Mouse (Mus musculus) midbrain, embryonic 13.5 days (tissue): ENCODE data around the gene Gm21833. TPM values are rescaled to one million over a fixed set of nuclear protein-coding genes. Genes with fewer than 3 reads are reported as not detected.
"Not testable (repeated sequence)": the region's sequence is repeated elsewhere in the genome, so short reads cannot be mapped to it uniquely, and the experiment has no call there.

Experiments used
- ATAC-seq: fragments of 200-750 bp; cut with Nextera tagmentation; 2 replicates; pipeline ENCODE4 v1.8.0; 2017; ENCODE audit warnings: mild to moderate bottlenecking, moderate TSS enrichment, moderate library complexity
- H3K27ac ChIP-seq: fragments of 300-500 bp; sonication (generic); 2 replicates; pipeline ENCODE4 v1.5.1; 2015; ENCODE audit warnings: inconsistent platforms, mild to moderate bottlenecking, moderate library complexity
- H3K27me3 ChIP-seq: fragments of 300-500 bp; sonication (generic); 2 replicates; pipeline ENCODE4 v1.6.1; 2015; ENCODE audit warnings: mild to moderate bottlenecking, inconsistent platforms
- H3K36me3 ChIP-seq: fragments of 300-500 bp; sonication (generic); 2 replicates; pipeline ENCODE4 v1.6.1; 2015; ENCODE audit warnings: mild to moderate bottlenecking, inconsistent platforms
- H3K4me1 ChIP-seq: fragments of 300-500 bp; sonication (generic); replicated peaks from 2 replicates; pipeline ENCODE4 v1.6.1; 2015; ENCODE audit warnings: inconsistent platforms
- H3K4me2 ChIP-seq: fragments of 300-500 bp; sonication (generic); replicated peaks from 2 replicates; pipeline ENCODE4 v1.6.1; 2015; ENCODE audit warnings: moderate library complexity, mild to moderate bottlenecking, inconsistent platforms
- H3K4me3 ChIP-seq: fragments of 300-500 bp; sonication (generic); replicated peaks from 2 replicates; pipeline ENCODE4 v1.5.1; 2015; ENCODE audit warnings: mild to moderate bottlenecking, inconsistent platforms
- H3K9ac ChIP-seq: fragments of 300-500 bp; sonication (generic); replicated peaks from 2 replicates; pipeline ENCODE4 v1.6.1; 2015; ENCODE audit warnings: mild to moderate bottlenecking, inconsistent platforms
- H3K9me3 ChIP-seq: fragments of 300-500 bp; sonication (generic); 2 replicates; pipeline ENCODE4 v1.6.1; 2016; ENCODE audit warnings: mild to moderate bottlenecking, inconsistent platforms
- WGBS: fragments of 180-500 bp; shearing (Covaris S2); methylation state at CpG from one replicate; pipeline ENCODE4 v1.1.7; 2015; 5-methylcytosine and 5-hydroxymethylcytosine counted together
- polyA plus RNA-seq: library from polyadenylated mRNA; unstranded; fragments of >200 nt; fragmentation: Nextera tagmentation; extraction: Ambion mirVana; gene quantifications from 2 replicates; pipeline ENCODE4 v1.2.1, GENCODE M21; 2015

The Gm21833 gene
- polyA plus RNA-seq: not detected in 2 replicates

DNA sequence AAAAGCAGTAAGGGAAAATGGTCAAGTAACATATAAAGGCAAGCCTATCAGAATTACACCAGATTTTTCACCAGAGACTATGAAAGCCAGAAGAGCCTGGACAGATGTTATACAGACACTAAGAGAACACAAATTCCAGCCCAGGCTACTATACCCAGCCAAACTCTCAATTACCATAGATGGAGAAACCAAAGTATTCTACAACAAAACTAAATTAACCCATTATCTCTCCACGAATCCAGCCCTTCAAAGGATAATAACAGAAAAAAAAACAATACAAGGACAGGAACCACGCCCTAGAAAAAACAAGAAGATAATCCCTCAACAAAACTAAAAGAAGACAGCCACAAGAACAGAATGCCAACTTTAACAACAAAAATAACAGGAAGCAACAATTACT lies at the start of gene Gm21833:
Gm21833 (plus strand) TSS at position 301 of the 400 bp plus-strand sequence.
- ATAC-seq, H3K9me3 ChIP-seq: not testable (repeated sequence)
- WGBS: 91% methylated on average over 2 of the region's 2 CpGs

DNA sequence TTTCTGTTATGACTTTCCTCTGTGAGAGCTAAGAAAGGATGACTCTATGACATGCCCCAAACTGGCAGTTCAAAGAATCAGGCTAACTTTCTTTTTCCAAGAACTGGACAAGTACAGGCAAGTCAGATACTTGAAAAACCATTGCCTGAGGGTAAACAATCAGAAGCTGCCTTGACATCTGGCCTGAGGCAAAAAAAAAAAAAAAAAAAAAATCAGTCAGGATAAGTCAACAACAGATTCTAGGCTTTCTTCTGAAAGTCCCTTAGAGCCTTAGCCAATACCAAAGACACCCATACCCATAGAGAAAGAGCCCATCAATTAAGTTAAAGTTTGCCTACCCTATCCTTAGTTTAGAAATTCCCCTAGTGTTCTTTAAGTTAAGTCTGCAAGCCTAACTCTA lies 38.7 kb upstream of the Gm21833 start:
- Histone ChIP-seq H3K9me3 (no peaks in the 10 kb centered on the region), H3K4me2 (no peak overlapping the region), H3K4me3 (no peak overlapping the region), H3K27me3 (no peaks in the 10 kb centered on the region), H3K27ac (no peak overlapping the region), H3K4me1 (no peaks in the 10 kb centered on the region), H3K9ac (no peak overlapping the region), H3K36me3 (no peaks in the 10 kb centered on the region)
- no peak for ATAC-seq

More for the DNA sequence above, at the start of gene Gm21833:
- not testable (repeated sequence) for H3K36me3 ChIP-seq, H3K4me2 ChIP-seq, H3K27me3 ChIP-seq, H3K4me3 ChIP-seq, H3K4me1 ChIP-seq, H3K27ac ChIP-seq, H3K9ac ChIP-seq

GRCm38 (mm10) chr16:82796489-82796888 lies 31.7 kb upstream of the Gm21833 start:
- H3K36me3 ChIP-seq: no peaks in the 10 kb centered on the region
- ATAC-seq: 0 out of 2 replicates have a peak, but pooled peaks have one; percentile 30
- no peaks in the 10 kb centered on the region for H3K27me3 ChIP-seq
- no peaks in the 10 kb centered on the region for H3K4me1 ChIP-seq
- no peaks in the 10 kb centered on the region for H3K9me3 ChIP-seq
- 85% methylated on average over 4 of the region's 4 CpGs for WGBS
- no peak overlapping the region for H3K9ac ChIP-seq
- no peak overlapping the region for H3K27ac ChIP-seq
- no peak overlapping the region for H3K4me2 ChIP-seq
- no peak overlapping the region for H3K4me3 ChIP-seq

DNA sequence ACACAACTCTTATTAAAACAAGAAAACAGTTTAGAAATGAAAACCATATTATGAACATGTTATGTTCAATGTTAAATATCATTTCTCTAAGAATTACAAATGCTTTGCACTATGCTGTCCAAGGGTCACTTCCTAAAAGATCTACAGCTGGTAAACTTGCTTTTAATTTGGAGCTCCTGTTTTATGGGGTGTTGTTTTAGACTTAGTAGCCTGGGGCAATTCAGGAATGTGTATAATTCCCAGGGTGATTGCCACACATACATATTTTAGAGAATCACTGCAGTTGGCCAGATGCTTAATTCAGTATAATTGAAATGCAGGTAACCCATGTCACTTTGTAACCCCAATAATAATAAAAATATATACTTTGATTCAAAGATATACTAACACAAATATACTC lies 12.9 kb upstream of the Gm21833 start:
- no peak for ATAC-seq
- Histone ChIP-seq H3K4me3 (no peak overlapping the region), H3K4me2 (no peak overlapping the region), H3K4me1 (no peaks in the 10 kb centered on the region), H3K9ac (no peak overlapping the region), H3K9me3 (no peaks in the 10 kb centered on the region), H3K27ac (no peak overlapping the region), H3K27me3 (no peaks in the 10 kb centered on the region), H3K36me3 (no peaks in the 10 kb centered on the region)

- 26% methylated on average over 2 of the region's 2 CpGs for WGBS
- H3K27ac ChIP-seq: no peak overlapping the region
These were observed 11.6 kb upstream of the Gm21833 start for GRCm38 (mm10) chr16:82816615-82817014.

DNA sequence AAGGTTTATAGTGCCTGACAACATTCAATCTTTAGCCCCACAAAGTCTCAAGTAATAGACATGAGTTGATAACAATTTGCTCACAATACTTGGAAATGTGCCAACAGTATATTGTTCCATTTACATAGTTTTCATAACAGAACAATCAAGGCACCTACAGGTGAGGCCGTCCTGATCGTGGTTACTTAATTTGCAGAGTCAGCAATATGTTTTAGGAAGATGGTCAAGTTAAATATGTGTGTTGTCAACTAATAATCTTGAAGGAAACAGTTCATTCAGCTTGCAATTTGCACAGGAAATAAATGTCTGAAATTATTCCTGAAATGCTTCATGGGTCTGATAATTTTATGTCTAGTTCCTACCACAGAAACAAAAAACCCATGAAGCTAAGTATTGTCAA lies 27.6 kb downstream of the Gm21833 start:
- no peaks in the 10 kb centered on the region for H3K9me3 ChIP-seq
- no peak overlapping the region for H3K9ac ChIP-seq
- no peaks in the 10 kb centered on the region for H3K4me1 ChIP-seq
- H3K4me2 ChIP-seq: no peak overlapping the region
- H3K27me3 ChIP-seq: no peaks in the 10 kb centered on the region
- H3K4me3 ChIP-seq: no peak overlapping the region
- WGBS: 87% methylated on average over 2 of the region's 2 CpGs
- H3K36me3 ChIP-seq: no peaks in the 10 kb centered on the region
- no peak overlapping the region for H3K27ac ChIP-seq
- no peak for ATAC-seq

More at GRCm38 (mm10) chr16:82816615-82817014, 11.6 kb upstream of the Gm21833 start:
- Histone ChIP-seq H3K36me3 (no peaks in the 10 kb centered on the region), H3K9ac (no peak overlapping the region), H3K9me3 (no peaks in the 10 kb centered on the region), H3K4me3 (no peak overlapping the region), H3K27me3 (no peaks in the 10 kb centered on the region), H3K4me1 (no peaks in the 10 kb centered on the region), H3K4me2 (no peak overlapping the region)
- ATAC-seq: no peak

DNA sequence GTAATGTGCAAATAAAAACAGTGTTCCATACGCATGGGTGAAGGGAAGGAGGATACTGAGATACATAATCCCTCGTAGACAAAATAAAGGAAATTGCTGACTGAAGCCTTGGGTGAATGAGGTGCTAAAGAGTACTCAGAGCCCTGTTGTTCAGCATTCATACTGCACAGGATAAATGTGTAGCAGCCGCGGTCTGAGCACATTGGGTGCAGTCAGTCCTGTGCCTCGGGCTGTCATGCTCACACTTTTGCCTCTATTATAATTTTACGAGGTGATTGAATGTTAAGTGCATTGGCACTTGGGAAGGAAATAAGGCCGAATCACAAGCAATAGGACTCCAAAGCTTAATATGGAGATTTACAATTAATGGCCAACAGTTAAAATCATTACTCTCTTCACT lies 36.4 kb downstream of the Gm21833 start:
- WGBS: 76% methylated on average over 7 of the region's 7 CpGs

More for the DNA sequence above, 36.4 kb downstream of the Gm21833 start:
- ATAC-seq: no peak
- no peak overlapping the region for H3K4me3 ChIP-seq
- H3K4me1 ChIP-seq: no peaks in the 10 kb centered on the region
- no peaks in the 10 kb centered on the region for H3K36me3 ChIP-seq
- H3K9ac ChIP-seq: no peak overlapping the region
- H3K4me2 ChIP-seq: no peak overlapping the region
- no peaks in the 10 kb centered on the region for H3K27me3 ChIP-seq
- H3K27ac ChIP-seq: no peak overlapping the region
- no peaks in the 10 kb centered on the region for H3K9me3 ChIP-seq
